Mouse (Mus musculus) v-Abl transformed pro-B cells (cell line): ENCODE data around the gene Adgrf1.
"Not testable (repeated sequence)": the region's sequence is repeated elsewhere in the genome, so short reads cannot be mapped to it uniquely, and the experiment has no call there.

Experiments used
- in situ Hi-C, 2 experiments: fragments of 400-800 bp; cut with MboI; formaldehyde crosslinking; loops; one replicate each; pipeline ENCODE4 v1.15.1; 2025; ENCODE audit not compliant: unreplicated experiment in 2 of 2

Gene Adgrf1

DNA sequence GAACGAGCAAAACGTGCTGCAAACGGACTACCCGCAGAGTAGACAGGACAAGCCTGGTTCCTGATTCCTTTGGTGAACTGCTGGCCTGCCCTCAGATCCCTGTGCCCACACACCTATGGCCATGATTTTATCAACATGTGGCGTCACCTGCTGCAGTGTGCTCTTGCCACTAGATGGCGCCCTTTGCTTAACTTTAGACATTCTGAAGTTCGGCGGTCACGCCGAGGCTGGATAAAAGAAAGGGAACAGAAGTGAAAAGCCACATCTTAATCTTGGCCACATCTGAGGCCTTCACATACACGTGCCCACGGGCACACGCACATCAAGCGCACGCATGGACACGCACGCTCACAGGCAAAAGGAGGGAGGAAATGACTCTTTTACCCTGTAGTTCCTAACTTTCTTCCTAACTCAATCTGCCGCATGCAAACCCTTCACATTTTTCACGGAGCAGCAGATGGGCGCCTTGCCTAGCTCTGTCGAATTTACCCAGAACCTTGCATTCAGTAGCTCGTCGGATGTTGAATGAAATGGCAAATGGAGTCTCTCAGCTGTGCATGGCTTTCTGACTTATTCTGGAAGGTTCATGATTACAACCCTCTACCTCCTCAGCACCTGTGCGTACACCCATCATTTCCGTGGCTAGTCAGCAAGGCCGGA, 4.8 kb upstream of the Adgrf1 start:
- in situ Hi-C loops, result loop anchor here (5.0 to 25.0 kb wide), 3 partner anchors 192 to 989 kb away; no protein-coding TSS in a partner anchor

DNA sequence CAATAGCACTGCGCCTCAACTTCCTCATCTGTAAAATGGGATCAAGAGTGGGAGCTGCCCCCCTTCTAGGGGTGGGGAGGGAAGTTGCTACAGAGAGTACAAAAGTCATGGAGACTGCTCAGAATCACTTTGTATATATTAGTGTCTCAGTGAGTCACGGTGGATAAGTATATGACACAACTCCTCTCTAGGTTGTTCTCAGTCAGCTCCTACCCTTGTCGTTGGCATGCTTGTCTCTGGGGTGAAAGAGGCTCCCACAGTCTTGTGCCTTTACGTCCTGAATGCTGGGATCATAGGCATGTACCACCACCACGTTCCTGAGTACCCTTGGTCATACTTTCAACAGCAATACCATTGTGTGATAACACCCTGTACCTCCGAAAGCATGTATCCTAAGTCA, 4.2 kb upstream of the Adgrf1 start:
- in situ Hi-C loops, result loop anchor here (5.0 to 25.0 kb wide), 3 partner anchors 191 to 989 kb away; no protein-coding TSS in a partner anchor

DNA sequence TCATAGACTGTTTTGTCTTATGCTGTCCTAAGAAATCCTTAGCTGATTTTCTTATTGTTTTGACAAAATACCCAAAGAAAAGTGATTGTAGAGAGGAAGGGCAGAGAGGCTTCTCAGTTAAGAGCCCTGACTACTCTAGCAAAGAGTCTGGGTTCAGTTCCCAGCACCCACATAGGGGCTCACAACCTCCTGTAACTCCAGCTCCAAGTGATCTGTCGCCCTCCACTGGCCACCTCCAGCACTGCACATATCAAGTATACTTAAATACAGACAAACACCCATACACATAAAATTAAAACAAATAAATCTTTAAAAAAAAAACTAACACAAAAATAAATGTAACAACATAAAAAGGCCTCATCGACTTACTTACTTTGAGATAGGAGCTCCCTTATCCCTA, 3.5 kb upstream of the Adgrf1 start:
- in situ Hi-C loops, result loop anchor here (5.0 to 25.0 kb wide), 3 partner anchors 191 to 988 kb away; no protein-coding TSS in a partner anchor

DNA sequence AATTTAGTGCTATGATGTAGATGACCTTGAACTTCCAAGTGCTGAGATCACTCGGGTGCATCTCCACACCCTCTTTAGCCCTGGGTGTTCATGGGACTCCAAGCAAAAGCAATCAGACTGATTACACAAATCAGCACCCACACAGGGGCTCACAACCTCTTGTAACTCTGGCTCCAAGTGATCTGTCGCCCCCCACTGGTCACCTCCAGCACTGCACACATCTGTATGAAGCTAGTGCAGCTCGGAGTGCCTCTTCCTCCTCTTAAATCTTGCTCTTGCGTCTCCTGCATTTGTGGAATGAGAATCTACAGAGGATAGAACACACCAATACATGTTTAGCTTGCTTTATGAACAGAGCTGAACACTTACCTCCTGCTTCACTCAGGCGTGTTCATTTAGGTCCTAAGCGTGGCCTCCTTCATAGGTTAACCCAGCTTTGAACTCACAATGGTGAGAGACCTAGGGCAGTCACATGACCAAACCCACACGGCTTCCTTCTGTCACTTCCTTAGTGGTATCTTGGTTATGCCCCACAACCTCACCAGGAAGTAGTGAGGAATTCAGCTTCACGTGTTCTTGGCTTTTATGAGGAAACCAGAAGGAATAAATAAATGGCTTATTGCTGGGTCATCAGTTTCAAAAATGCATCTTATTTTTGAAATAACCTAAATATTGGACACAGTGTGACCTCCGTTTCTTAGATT, 2.9 kb upstream of the Adgrf1 start:
- in situ Hi-C loops, result loop anchor here (5.0 to 25.0 kb wide), 3 partner anchors 190 to 988 kb away; no protein-coding TSS in a partner anchor

DNA sequence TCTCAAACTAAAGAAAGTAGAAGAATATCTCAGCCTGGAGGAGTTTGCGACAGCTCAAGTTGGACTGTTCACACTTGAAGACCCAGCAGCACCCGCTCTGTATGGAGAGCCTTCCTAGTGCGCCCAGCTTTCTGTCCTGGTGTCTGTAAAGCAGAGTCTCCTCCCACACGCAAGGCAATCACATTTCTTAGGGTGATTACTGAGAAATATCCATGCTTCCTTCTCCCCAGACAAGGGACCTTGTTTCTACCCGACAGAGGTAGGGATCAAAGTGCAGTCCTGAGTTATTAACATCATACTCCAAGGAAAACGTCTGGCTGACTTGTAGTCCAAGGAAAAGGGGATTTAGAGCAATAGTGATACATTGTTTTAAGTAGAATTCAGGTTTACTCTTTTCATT, 6.1 kb downstream of the Adgrf1 start:
- in situ Hi-C loops, result no loop called here

DNA sequence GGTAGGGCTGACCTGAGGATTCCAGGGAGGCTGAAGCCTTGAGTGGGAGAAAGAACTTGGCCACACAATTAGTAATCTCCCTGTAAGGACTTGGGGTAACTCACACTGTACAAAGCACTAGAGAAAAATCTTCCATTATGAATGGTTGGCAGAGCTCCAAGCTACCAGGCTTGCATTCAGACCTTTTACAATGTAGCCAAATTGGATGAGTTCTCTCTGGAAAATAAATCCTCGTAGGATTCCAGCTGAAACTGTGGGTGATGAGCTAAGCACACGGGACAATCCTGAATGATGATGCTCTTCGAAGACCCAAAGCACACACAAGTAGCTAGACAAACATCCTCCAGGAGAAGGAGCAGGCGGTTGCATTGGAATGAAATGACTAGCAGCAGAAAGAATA, 7.1 kb downstream of the Adgrf1 start:
- in situ Hi-C loops, result no loop called here

DNA sequence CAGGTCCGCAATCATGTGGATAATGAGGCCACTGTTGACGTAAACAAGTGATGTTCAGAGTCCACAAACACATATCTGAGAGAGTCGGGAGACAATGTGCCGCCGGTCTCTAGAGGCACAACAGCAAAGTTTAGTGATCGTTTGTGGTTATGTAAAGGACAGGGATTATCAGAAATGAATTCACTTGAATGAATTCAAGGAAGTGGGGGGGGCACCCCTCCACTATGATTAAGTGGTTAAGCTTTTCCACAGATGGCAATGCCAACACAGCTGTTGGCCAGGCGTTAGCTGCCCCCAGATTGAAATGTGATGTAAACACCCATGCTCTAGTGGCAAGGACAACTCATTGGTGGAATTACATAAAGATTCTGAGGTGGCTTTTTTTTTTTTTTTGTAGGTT, 9.5 kb downstream of the Adgrf1 start:
- in situ Hi-C loops, result no loop called here

DNA sequence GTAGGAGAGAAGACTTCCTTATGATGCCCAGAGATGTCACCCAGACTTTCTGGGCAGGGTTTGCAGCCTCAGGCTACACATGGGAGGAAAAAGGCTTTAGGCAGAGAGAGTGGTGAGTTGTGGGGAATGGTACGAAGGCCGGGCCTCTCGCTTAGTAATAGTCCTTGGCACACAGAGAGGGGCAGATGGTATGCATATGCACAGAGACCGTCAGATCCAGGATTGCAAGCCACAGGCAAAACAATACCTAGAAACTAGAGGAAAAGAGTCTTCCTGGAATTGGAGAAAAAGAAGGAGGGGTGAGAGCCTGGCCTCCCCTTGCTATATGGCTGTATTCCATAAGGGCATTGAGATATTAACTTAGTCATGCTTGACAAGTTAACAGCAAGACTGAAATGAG, 12.2 kb downstream of the Adgrf1 start:
- in situ Hi-C loops, result no loop called here

DNA sequence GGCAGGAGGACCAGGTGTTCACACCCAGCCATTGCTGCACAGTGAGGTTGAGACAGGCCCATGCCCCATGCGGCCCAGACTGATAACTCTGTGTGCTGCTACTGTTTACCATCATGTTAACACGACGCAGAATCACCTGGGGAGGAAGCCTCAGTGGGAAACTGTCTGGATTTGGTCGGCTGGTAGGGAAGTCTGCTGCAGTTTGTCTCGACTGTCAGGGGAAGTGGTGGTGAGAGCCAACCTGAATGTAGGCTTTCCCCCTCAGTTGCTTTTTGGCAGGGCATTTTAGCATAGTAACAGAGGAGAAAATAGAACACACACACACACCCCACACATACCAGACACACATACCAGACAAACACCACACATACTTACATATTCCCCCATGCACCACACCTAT, 12.7 kb downstream of the Adgrf1 start:
- in situ Hi-C loops, result no loop called here

DNA sequence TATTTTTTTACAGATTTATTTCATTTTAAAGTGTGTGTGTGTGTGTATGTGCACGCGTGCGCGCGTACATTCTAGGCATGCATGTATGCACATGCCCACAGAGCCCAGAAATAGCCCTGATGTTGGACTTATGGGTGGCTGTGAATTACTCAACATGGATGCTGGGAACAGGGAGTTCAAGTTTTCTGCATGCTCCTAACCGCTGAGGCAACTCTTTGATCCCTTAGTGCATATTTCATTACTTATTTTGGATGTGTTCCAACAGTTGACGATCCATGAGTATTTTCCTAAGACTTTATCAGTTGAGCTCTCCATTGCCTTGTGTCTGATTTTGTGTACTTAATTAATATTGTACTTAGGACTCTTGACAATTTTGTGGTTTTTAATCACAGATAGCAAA, 29.4 kb downstream of the Adgrf1 start:
- in situ Hi-C loops, result no loop called here

DNA sequence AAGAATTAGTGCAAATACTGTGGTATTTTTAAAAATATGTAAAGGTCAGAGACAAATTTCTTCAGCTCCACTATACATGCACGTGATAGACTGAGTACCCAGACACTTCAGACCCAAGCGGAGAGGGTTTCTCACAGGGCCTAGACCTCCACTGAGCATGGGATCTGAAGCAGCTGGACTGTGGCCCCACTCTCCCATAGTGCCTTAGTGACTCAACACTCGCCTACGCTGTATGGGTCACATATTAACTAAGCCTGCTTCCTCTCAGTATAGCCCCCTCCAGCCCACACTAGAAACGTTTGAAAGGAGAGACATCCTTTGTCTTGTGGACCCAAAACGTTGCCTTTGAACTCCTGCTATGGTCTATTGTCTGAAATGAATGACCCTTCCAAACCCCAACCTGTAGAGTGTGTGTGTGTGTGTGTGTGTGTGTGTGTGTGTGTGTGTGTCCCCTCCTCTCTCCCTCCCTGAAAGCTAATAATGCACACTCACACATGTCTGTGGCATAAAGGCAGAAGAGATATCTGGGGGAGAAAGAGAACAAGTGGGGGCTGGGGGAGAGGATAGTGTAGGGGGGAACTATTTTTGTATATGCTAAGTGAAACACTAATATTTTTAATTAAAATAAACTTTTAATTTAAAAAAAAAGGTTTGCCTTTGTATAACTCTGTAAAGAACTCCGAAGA, 56.0 kb downstream of the Adgrf1 start:
- in situ Hi-C loops, result no loop called here

DNA sequence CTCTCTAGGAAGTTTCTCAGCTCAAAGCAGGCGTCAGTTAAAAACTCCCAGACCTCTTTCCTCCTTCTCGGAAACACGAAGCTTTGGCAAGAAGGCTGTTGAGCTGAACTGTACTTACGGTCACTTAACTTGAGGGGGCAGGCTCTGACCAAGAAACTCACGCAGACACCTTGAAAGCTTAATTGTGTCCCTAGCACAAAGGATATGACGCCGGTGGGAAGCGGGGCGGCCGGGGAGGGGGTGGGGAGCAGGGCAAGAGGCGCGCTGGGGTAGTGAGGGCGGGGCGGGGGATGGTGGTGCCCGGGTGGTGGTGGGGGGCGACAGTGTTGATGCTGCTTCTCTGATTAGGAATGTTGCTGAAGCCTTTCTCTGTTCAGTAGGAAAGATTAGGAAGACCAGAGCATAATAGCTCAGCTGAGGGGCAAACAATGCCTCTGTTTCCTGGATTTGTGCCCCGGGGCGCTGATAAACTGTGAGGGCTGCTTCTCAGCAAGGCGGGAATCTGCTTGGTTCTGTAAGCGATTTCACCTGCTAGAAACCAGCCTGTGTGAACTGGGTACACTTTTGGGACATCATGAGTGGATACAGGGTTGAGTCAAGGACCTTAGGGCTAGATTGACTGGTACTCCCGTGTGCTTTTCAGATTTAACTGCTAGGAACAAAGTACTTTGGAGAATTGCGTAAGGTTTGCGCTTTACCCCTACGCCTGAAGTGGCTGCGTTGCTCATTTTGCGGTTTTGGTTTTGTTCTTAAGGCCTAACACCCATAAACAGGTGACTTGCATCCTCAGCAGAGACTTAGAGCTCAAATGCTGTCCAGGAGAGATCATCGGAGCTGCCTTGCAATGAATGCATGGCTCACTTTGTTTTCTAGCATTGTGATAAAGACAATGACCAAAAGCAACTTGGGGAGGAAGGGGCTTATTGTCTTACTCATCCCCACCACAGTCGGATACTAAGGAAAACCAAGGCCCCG, 56.9 kb downstream of the Adgrf1 start:
- in situ Hi-C loops, result no loop called here

DNA sequence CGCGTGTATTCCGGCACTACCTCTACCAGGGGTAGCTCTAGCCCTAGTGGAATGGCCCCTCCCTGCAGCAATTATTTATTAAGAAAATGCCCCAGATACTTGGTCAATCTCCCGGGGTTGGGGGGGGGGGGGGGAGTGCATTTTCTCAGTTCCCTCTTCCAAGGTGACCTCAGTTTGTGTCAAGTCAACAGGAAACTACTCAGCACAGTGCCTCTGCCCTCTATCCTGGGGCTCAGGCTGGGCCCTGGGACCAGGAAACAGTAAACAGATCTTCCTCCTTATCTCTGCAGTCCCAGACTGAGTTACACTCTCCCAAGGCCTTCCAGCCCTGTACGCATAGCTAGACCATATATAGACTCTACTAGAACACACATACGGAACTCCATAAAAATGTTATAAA, 57.7 kb downstream of the Adgrf1 start:
- in situ Hi-C loops, result no loop called here

DNA sequence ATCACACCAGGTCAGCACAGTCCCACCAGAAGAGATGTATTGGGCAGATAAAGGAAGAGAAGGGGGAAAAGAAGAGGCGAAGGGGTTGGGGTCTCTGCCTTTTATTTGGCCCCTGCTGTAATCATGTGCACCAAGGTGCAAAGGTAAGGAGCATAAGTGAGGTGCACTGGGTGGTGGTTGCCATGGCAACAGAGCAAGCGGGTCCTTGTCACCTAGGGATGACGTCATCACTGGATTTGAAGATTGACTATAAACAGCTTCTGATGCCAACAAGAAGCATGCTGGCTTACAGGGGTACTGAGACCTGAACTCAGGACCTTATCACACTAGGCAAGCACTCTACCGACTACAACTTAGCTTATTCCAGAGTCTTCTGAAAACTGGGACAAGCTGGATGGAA, 59.1 kb downstream of the Adgrf1 start:
- in situ Hi-C loops, result no loop called here

DNA sequence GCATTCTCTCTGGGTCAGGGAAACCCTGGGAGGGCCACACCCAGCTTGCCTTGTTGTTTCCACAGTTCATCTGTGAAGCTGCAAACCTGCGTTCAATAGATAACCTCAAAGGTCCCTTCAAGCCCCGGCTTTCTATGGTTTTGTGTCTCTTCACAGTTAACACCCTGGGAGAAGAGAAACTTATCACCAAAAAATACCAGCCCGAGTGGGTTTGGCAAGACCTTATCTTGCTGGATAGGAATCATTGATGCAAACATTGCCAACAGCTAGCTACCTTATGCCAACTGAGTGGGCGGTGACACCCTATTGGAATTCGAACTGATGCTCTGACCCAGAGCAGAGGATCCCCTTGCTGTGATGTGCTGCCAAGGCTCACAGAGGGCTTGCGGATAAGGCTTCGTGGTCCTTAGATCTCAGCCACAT, 59.6 kb downstream of the Adgrf1 start:
- in situ Hi-C loops, result no loop called here

DNA sequence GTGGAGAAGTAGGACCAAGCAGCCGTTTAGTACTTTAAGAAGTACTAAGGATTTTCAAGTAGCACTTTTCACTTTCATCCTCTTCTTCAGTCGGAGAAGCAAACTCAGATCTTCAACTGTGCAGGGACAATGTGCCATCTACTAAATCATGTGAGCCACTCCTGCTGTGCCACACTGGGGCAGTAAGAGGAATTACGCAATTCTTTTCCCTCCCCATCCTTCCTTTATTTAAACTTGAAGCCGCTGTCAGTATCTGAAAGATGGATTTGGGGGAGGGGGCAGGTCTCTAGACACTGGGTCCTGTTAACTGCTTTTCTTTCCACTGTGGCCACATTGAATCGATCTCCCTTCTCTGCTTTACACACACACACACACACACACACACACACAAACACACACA, 62.6 kb downstream of the Adgrf1 start:
- in situ Hi-C loops, result no loop called here

DNA sequence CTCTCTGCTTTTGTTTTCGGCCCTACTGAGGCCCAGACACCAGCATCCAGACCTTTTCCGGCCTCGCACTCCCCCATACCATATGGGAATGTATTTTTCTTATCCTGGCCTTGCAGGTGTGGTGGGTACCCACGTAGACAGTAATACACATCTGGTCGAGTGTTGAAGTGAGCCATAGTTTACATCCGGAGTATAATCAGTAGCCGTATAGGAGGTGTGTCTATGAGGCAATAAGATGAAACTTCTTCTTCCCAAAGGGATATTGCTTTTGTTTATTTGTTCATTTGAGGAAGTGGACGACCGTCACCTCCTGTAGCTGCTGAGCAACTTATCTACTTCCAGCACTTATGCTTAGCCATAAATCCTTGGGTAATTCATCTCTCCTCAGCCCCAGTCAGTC, 63.9 kb downstream of the Adgrf1 start:
- in situ Hi-C loops, result no loop called here

DNA sequence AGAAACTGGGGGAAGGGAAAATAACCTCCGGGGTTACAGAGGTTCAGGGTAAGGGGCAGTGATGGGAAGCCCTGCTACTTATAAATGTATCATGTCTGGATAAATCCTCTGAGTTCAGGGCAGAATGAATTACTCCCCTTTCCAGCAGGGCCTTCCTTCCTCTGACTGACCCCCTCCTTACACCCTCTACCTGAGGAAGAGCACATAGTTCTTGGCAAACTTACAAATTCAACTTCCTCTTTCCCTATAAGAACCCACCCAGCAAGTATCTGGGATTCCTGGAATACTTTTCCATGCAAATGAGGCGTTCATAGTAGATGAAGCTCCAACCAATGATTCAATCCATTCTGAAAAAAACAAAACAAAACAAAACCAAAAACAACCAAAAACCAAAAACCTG, 67.5 kb downstream of the Adgrf1 start:
- in situ Hi-C loops, result no loop called here

DNA sequence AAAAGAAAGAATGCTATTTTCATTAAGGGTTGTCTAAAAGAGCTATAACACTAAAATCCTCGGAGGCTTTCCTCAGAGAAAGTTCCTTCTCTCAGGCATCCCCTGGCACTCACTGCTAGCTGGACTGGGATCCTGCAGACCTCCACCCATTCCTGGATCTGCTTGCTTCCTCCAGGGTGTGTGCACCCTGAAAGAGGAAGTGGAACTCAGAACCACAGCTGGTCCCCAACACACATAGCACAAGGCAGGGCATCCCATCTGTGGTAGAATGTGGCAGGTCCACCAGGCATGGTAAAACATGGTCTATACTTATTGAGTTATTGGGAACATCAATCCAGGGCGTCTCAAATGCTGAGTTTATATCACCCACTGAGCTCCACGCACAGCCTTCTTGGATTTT, 68.2 kb downstream of the Adgrf1 start:
- in situ Hi-C loops, result no loop called here

DNA sequence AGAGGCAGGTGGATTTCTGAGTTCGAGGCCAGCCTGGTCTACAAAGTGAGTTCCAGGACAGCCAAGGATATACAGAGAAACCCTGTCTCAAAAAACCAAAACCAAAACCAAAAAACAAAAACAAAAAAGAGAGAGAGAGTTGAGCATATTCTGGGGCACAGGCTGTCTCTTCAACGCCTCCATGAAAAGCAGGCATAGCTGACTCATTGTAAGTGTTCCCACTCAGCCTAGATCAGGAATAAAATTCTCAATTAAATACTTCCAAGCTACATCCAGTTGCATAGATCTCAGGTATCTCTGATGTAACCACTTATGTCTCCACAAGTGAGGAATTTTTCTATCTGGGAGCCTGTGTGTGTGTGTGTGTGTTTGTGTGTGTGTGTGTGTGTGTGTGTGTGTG, 76.4 kb downstream of the Adgrf1 start:
- in situ Hi-C loops, result not testable (repeated sequence)
